Mouse (Mus musculus) left cerebral cortex, postnatal 4 days (tissue): ENCODE measurements around the gene Ppdpf. TPM values are rescaled to one million over a fixed set of nuclear protein-coding genes. Genes with fewer than 3 reads are reported as not detected.

ENCODE experiments used
- DNase-seq: peaks from one replicate; pipeline ENCODE4 v3.0.0-alpha.2; 2022
- intact Hi-C: fragments of 180-260 bp; cut with DNase I; formaldehyde crosslinking; loops from one replicate; pipeline ENCODE4 v1.15.1; 2025
- total RNA-seq, 2 experiments: library from RNA; stranded (reverse); gene quantifications; 2 replicates each; pipeline ENCODE4 v1.2.3; 2021

Gene Ppdpf
- 100 to 1,000 TPM; 132 to 140 TPM for total RNA-seq

DNA sequence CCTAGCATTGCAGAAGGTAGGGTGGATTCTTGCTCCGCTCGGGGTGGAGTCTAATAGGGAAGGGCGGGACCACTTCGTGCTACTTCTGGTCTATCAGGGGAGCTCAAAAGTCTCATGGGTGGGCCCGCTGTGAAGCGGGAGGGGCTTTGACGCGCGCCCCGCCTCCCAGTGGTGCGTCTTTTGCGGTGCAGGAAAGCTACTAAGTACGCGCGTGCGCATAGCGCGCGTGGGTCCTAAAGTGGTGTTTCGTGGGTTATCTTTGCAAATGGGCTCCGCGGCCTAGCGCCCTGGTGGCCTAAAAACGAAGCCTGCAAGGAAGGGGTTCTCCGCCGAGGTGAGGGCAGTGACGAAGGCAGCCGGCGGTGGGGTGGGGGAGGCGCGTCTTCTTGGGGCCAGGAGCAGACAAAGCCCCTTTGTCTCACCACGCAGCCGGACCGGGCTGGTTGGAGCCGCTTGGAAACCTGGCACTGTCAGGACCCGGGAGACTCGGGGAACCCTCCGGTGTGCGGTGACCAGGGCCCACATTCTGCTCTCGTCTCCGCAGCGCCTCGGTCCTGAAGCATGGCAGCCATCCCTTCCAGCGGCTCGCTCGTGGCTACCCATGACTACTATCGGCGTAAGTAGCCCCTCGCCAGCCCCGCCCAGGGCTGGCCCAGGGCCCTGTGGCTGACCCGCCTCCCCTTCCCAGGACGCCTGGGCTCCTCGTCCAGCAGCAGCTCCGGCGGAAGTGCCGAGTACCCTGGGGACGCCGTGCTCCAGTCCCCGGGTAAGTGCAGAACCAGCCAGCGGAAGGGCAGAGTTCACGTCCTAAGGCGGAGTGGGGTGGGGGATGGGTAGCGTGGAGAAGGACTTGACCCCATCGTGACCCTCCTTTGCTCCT lies at the start of gene Ppdpf:
TSS of gene Ppdpf (plus strand) at position 127 of the 880 bp plus-strand sequence.
- DNase-seq = peak; percentile 82
- intact Hi-C loops = loop anchor here (5.0 kb wide), 1 partner anchor 150 kb away; no protein-coding TSS in a partner anchor

DNA sequence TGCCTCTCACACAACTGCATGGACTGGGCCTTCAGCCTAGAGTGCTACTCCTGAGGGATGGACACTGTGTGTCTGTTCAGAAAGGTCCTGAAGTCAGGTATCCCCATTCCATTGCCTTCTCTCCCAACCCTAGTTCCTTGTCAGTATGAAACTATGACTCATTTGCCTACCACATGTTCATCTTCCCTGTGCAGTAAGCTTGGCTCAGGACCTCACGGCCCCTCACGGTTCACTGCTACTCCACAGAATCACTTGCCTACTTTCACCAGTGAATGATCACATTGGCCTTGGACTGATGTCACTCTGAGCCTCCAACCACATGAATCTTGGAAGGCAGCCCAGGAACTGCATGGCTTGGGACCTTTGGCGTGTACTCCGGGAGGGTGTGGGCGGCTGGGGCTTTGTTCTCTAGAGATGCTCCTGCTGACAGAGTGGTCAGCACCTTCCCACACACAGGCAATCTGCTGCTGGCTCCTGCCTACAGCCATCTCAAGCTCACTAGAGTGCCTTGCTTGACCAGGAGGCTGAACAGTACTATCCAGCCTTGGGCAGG lies 47.3 kb upstream of the Ppdpf start:
- peak; percentile 62 for DNase-seq
- intact Hi-C loops = no loop called here

DNA sequence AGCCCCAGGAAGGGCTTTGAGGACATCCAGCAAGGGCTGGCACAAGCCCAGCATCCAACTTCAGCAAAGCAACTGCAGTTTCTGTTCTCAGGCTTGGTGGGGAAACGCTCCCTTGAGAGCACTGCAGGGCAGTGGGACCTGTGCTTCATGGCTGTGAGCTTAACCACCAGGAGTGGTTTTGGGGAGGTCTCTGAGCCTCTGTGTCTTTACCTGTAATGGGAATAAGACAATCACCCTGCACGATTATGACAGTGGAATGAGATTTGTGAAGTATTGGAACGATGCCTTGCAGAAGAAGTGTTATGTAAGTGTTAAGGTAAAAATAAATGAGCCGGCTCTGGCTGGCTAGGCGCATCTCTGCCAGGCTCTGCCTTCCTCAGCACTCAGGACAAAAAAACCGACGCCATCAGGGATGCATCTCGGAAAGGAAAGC lies 44.3 kb upstream of the Ppdpf start:
- intact Hi-C loops = no loop called here
- no peak for DNase-seq

DNA sequence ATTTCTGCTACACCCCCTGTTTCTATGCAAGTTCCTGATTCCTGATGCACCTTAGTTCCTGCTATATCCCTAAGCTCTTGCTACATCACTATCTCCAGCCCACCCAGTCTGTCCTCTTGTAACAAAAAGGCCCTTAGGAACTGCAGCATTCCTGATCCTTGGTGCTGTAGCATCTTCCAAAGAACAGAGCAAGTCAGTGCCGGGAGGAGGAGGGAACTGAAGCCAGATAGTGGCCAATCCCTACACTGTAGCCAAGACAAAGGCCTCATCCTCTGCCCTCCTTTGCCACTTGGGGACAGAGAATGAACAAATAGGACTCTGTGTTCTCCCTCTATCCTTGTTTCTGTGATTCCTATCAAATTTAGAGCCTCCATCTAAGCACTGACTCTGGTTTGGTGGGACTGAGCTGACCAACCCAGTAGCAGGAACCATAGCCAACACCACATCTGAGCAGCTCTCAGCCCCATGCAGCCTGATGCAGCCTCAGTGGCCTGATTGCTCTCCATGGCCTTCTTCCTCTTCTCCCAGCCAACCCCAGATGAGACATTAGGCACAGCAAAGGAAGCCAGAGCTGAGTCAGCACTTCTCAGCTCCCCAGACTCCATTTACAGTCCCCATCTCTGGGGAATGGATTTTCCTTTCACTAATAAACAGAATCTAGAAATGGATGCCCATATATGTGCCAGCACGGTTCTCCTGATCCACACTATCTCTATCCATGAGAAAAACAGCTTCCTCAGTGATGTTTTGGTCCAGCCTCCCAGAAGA lies 43.4 kb upstream of the Ppdpf start:
- intact Hi-C loops = no loop called here
- DNase-seq = no peak

DNA sequence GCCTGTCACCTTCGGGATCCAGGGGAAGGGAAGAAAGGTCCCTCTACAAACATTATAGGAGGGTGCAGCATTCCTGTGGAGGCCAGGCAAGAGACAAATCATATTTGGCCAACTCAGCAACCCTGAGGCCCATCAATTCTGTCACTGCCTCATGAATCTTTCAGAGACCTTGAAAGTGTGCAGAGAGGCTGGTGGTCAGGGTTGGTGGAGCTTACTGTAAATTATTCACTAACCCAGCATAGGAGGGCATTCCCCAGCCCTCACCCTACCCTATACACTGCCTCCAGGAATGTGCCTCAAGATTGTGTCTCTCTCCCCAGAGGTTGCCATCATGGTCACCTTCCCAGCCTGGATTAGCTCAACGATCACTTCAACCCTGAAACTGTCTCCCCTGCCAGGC lies 42.4 kb upstream of the Ppdpf start:
- no peak for DNase-seq
- intact Hi-C loops = no loop called here

DNA sequence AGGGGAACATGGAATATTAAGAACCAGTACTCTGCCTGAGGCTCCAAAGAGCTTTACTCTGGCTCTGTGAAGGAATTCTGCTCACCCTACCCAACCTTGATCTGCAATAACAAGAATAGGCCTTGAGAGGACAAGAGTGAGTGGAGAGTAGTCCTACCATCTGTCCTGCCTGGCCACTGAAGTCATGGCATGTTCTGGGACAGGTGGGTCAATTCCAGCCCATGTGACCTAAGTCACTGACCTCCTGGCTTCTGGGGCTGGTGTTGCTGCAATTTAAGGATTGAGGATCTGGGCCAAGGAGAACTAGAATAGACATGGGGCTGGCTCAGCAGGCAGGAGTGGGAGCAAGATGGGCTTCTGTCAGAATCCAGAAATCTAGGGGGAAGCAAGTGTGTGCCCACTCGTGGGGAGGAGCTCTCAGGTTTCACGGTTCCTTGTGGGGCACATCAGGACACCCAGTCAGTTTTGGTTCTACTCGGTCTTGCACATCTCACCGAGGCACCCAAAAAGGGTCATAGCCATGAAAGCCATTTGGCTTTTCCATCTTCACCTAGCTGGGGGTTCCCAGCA lies 40.0 kb upstream of the Ppdpf start:
- intact Hi-C loops = no loop called here
- no peak for DNase-seq

DNA sequence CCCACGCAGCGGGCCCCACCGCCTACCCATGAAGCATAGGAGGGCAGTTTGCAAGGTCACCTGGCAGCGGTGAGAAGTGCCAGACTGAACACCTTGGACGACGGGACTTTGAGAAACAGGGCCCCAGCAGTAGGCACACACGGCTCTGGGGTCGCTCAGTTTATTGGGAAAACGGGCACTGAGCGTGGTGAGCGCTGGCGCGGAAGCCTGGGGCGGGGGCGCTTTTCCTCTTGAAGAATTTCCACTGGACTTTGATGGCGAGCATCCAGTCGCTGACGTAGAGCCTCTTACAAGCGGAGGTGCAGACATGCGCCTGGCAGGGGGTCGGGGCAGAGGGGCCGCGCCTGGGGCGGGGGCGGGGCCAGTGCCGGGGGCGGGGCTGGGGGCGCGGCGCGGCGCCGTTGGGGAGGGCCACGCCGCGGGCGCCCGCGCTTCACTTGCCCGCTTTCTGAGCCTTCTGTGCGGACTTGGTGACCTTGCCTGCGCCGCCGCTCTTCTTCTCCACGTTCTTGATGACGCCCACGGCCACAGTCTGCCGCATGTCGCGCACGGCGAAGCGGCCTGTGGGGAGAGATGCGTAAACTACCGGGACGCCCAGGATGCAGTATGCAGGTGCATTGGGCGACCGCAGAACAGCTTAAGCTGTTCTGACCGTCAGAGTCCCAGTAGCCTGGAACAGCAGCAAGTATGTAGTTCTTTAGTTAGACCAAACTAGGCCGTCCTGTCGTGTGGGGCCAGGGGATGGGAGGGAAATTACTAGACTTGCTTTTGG lies 39.3 kb upstream of the Ppdpf start:
- intact Hi-C loops = no loop called here
- peak; percentile 72 for DNase-seq

DNA sequence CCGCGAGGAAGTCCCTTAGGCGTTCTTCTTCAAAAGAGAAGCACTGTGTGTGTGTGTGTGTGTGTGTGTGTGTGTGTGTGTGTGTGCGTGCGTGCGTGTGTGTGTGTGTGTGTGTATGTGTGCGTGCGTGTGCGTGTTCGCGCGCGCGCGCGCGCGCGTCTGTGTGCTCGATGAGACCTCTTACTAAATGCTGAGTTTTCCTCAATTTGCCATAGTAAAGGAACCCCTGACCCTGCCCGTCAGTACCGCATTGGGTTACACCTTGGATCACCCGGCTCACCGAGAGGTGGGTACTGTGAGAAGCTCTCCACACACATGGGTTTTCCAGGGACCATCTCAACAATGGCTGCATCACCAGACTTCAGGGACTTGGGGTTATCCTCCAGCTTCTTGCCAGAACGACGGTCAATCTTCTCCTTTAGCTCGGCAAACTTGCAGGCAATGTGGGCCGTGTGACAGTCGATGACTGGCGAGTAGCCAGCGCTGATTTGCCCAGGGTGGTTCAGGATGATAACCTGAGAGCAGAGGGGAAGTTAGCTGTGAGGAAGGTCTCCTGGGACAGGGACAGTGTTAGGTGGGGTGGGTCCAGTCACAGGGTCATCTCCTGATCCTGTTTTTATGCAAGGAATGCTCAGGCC lies 38.6 kb upstream of the Ppdpf start:
- intact Hi-C loops = no loop called here
- DNase-seq = no peak

DNA sequence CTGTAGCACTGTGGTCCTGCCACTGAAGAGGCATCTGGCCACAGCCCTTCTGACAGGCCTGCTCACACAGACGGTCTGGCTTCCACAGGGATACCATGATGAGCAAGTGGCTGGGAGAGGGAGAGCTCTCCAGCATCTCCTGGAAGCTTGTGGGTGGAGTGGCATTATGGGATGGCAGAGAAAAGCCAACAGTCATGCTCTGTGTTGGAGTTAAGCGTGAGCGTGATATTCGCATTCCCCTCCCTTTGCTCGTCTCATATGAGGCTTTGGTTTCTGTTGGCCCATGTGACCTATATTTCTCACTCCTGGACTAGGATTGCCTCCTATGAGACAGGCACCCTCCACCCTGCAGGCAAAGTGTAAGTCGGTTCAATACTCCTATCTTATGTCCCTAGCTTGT lies 36.8 kb upstream of the Ppdpf start:
- intact Hi-C loops = no loop called here
- no peak for DNase-seq

DNA sequence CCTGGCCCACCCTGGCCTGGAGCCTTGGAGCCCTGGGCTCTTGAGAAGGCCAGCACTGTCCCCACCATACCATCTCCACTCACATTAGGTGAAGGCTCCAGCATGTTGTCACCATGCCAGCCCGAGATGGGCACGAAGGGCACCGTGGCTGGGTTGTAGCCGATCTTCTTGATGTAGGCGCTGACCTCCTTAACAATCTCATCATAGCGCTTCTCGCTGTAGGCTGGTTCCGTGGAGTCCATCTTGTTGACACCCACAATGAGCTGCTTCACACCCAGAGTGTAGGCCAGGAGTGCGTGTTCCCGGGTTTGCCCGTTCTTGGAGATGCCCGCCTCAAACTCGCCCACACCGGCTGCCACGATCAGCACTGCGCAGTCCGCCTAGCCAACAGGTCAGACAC lies 34.3 kb upstream of the Ppdpf start:
- no peak for DNase-seq
- intact Hi-C loops = no loop called here

DNA sequence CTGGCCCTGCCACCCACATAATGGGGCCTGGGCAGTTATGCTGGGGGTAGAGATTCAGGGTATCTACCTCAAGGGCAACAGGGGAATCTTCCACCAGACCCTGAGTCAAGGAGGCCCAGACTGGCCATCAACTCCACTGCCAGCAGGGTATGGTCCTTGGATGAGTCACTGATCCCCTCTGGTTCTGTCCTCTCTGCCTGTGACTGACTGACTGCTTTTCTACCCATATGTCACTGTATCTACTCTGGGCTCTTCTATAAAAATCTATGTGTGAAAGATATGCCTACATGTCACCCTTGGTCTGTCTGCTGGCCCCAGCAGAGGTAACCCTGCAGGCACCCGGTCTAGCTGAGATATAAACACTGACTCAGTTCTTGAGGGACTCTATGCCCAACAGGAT lies 33.9 kb upstream of the Ppdpf start:
- intact Hi-C loops = no loop called here
- DNase-seq = no peak

DNA sequence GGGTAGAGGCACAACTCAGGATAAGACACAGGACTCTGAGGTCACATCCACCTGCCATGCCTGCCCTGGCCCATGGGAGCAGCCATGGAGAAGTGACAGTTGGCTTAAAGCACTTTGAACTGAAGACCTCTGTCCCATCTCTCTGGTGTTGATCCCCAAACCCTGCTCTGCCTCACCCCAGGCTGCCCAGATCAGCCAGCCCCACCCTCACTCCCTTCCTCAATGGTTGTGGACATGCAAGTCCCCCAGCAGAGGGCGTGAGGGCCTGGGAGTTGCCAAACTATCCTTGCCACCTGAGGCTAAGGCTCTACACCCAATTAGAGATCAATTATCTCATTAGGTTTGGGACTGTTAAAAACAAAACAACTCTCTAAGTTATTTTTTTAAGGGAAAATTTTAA lies 33.2 kb upstream of the Ppdpf start:
- DNase-seq = no peak
- intact Hi-C loops = no loop called here

DNA sequence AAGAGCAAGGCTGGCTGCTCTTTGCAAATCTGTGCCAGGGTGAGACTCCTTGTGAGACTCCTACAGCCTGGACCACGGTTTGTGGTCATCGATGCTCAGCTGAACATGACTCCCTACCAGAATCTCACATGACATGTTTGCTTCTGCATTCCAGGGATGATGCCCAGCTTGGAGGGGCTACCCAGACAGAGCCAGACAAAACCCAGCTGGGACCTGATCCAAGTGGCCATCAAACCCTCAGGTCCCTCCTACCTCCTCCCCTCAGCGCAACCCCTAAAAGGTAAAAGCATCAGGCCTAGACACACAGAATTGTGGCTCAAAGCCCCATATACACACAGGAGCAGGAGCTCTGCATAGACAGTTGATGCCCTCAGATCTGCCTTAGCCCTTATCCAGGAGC lies 32.7 kb upstream of the Ppdpf start:
- intact Hi-C loops = no loop called here
- DNase-seq = no peak

DNA sequence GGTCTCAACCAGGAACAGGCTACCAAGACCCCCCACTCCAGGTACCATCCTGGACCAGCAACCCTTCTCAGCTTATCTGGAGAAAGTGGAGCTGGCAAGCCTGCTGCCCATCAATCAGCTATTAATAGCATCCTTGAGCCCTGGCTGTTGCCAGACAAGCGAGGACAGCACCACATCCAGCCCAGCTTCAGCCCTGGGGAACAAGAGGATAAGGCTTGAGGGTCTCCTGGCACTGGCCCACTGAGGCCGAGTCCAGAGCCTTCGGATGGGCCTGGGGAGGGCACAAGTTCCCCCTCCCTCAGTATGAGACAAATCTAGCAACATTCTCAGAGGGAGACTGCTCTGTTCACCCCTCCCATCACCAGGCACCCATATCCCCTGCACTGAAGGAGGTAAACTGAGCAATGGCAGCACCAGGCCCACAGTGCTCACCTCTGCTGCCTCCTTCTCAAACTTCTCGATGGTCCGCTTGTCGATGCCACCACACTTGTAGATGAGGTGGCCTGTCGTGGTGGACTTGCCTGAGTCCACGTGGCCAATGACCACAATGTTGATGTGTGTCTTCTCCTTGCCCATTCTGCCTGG lies 32.1 kb upstream of the Ppdpf start:
- DNase-seq = no peak
- intact Hi-C loops = no loop called here

DNA sequence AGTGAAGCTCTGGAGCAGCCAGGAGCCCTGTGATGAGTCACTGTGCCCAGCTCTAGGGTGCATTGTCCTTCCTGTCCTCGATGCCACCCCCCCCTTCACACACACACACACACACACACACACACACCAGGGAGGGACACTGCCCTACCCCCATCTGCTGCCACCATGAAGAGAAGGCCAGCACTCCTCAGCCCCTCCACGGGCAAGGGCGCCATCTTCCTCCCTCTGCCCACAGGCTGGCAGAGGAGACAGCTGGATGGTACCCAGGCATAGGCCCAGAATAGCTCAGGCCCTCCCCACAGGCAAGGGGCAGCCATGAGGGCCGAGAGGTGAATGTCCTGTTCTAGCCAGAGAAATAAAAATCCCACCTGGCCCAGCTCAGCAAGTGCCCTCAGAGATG lies 31.2 kb upstream of the Ppdpf start:
- DNase-seq = no peak
- intact Hi-C loops = no loop called here

DNA sequence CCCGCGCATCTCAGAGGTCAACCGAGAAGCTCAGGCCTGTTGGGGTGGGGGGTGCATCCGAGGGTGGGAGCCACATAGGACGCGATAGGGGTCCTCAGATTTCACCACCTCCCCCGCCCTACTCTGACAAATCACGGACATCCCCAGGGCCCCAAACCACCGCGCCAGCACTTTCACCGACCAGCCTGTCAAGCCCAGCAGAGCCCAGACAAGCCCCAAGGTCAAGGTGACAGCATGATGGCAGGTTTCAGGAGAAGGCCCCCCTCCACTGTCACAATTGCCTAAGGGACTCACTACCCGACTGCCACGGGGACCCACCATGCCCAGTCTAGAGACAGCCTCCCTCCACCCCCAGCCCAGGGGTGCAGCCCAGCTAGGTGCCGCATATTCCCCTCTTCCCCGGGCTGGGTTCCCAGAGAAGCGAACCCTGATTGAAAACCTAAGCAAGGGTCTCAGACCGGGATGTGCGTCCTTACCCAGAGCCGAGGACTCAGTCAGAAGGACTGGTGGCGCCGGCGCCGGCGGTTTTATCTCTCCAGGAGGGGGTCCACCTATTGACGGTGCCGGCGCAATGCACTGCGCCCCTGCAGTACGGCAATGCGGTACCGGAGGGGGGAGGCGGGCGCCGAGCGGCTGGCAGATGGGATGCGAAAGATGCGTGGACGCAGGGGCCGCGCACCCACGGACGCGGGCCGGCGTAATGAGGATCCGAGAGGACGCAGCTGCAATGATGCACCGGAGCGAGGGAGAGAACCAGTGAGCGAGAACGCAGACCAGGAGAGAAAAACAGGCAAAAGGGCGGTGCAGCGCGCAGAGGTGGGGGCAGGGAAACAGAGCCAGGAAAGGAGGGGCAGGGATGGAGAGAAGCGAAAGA lies 30.6 kb upstream of the Ppdpf start, which contains the start of gene Eef1a2:
TSS of gene Eef1a2 (minus strand) at position 767 of the 874 bp plus-strand sequence.
- intact Hi-C loops = no loop called here
- DNase-seq = peak; percentile 59

DNA sequence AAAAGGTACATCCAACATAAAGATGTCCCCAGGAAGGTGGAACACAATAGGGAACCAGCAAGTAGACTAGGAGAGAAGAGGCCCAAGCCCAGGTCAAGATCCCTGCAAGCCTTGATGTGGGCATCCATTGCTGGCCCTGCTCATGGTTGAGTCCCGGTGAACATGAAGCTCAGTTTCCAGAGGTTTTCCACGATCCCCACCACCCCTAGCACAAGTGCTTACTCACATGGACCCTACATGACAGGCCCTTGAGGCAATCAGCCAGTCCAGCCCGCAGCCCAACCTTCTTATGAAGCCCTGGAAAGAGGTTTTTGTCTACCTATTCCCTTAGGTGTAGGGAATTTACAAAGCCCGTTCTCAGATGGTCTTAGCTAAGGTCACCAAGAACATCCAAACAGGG lies 29.9 kb upstream of the Ppdpf start:
- intact Hi-C loops = no loop called here
- DNase-seq = no peak

DNA sequence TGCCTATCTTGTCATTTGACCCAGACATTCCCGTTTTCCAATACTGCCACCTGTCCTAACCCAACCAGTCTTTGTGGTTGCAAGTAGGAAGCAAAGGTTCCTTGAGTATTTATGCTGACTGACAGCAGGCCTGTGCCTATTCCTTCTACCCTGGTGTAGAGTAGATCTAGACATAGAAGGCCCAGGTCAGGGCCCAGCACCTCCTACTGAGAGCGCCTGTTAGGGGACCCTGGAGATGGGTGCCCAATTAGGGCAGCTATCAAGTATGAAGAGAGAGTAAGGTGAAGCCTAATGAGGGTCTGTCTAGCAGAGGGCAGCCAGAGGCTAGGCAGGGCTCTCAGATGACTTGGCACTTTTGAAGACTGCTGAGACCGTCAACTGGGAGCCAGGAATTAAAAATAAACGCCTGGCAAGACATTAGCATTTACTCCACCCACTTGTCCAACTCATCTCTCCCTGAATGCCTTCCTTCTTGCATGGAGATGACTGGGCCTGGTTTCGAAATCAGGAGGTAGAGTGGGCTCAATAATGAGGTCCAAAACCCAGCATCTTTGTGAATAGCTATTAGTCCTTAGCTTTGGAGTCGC lies 29.2 kb upstream of the Ppdpf start:
- intact Hi-C loops = no loop called here

More for the DNA sequence above, 29.2 kb upstream of the Ppdpf start:
- no peak for DNase-seq
